Mouse (Mus musculus): ENCODE measurements at regions not wholly inside any gene's neighbourhood (a gene's known extent, or its start where the extent isn't known, plus 50 kb on each side); places are given as distances from the start of the nearest gene placed in this dataset.

GRCm38 (mm10) chr7:136417327-136417726 lies 477.1 kb upstream of the Mgmt start:
- DNase-seq (ENCODE audit: low spot score in 2 of 2): no peak

- no peak for DNase-seq (ENCODE audit: low spot score in 2 of 2)
These were observed 470.4 kb upstream of the Mgmt start for GRCm38 (mm10) chr7:136423846-136424531.

GRCm38 (mm10) chr7:136427164-136427563 lies 467.2 kb upstream of the Mgmt start:
- no peak for DNase-seq (ENCODE audit: low spot score in 2 of 2)

DNA sequence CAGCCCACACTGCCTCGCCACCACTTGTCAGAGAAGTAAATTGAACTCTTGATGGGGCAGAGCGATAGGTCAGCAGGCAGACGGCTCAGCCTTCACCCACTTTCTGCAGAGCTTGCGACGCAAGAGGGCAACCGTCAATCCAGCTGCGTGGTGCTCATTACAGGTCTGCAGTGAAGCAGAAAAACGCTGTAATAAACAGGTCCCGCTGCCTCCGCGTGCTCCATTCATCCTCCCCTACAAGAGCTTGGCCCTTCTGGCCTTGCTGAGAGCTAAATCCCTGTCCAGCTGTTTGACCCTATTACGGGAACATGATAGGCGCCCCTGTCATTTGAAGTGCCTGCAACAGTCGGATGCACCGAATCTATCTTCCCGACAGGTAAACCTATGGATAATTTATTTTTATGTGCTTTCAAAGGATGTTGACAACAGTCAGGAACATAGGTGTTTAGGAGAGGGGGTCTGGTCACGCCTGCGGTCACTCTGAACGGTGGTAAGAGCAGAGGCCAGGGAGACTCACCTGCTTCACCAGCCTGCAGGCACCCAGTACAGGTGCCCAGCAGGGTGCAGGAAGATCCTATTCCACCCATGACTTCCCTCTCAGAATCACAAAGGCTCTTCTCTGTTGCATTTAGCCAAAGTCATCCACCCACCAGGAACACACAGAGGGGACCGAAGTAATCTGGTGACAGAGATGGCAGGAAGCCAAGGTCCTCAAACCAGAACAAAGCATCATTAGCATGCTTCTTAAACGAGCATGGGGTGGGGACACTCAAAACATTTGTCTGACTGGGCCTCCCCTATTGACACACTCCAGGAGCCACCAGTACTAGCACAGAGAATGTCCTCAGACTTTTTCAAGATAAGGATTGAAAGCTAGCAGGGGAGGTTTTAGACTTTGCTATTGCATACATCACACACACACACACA lies 464.1 kb upstream of the Mgmt start:
- no peak for DNase-seq (ENCODE audit: low spot score in 2 of 2)

DNA sequence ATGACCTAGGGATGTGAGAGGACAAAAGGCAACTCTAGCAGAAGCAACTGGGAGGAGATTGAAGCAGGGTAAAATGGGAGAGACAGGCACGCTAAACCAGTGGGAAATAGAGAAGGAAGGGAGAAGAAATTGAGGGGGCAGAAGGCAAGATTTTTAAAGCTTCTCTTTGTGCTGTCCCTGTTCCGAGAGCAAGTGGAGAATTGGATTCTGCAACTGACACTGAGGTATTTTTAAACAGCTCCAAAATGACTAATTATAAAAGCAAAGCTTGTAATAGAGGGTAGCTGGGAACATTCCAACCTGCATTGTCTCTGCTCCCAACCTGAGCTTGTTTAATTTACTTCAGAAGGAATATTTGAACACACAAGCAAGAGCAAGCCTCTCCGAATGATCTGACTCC lies 460.7 kb upstream of the Mgmt start:
- DNase-seq (ENCODE audit: low spot score in 2 of 2): no peak

DNA sequence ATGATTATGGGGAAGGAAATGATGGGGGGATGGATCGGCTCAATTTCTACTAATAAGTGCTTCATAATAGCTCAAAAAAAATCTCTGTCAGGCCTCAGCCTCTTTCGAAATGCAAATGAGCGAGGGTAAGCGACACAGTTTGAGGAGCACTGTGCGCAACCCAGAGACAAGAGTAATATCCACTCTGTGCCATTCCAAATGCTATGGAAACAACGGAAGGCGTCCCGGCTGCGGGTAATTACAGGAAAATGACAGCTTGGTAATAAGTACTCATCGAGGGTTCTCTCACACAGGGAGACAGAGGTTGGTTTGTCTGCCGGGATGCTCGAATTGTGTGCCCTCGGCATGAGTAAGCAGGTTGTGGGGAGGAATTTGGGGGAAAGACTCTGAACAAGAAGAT lies 459.9 kb upstream of the Mgmt start:
- no peak for DNase-seq (ENCODE audit: low spot score in 2 of 2)

GRCm38 (mm10) chr7:136443436-136443835 lies 451.0 kb upstream of the Mgmt start:
- DNase-seq (ENCODE audit: low spot score in 2 of 2): no peak

DNA sequence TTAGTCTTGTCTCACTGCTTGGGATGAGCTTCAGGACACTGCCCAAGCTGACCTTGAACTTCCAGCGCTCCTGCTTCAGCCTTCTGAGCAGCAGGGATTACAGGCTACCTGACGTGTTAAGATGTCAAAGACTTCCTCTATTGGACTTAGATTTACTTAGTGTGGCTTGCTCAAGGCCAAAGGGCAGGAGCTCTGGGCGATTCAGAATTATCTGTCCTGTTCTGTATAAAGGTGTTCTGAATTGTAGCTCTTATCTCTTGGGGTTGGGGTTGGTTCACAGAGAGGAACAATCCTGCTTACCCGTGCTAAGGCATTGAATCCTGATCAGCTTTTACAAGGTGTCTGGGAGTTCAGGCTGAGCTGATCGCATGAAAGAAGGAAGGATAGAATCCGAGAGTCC lies 449.3 kb upstream of the Mgmt start:
- no peak for DNase-seq (ENCODE audit: low spot score in 2 of 2)

DNA sequence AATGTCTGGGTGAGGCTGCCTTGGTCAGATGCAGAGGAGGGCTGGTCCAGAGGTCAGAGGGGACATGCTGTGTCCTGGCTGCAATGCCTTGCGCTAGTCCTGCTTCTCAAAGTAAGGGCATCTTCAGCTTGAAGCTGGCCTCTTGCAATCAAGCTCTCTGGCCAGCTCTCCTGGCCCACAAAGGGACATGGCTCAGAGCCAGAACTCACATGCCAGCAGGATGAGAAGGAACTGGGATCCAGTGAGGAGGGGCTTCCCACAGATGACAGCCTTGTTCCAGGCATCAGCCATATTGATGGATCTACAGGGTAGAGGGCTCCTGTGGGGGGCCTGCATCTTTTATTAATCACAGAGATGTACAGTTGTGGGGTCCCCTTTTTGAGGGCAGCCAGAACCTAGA lies 445.1 kb upstream of the Mgmt start:
- DNase-seq (ENCODE audit: low spot score in 2 of 2): no peak

- no peak for DNase-seq (ENCODE audit: low spot score in 2 of 2)
These were observed 442.6 kb upstream of the Mgmt start for GRCm38 (mm10) chr7:136451672-136452361.

DNA sequence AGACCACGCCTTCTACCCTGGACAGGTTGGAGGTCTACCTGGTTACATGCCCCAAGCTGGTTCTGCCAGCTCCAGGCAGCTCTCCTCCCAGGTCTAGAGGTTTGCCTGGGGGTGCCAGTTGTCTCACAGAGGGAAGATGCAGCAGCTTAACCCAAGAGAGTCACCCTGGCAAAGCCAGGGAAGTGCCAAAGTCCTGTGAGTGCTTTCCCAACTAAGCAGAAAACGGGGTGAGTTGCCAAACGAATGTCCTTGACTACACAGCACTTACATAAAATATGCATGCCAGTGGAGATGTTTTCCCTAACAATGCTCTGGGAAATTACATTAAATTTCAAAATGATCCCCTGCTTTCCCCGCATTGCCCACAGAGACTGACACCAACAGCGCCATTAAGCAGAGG lies 441.9 kb upstream of the Mgmt start:
- DNase-seq (ENCODE audit: low spot score in 2 of 2): no peak

GRCm38 (mm10) chr7:136457171-136457570 lies 437.2 kb upstream of the Mgmt start:
- no peak for DNase-seq (ENCODE audit: low spot score in 2 of 2)

DNA sequence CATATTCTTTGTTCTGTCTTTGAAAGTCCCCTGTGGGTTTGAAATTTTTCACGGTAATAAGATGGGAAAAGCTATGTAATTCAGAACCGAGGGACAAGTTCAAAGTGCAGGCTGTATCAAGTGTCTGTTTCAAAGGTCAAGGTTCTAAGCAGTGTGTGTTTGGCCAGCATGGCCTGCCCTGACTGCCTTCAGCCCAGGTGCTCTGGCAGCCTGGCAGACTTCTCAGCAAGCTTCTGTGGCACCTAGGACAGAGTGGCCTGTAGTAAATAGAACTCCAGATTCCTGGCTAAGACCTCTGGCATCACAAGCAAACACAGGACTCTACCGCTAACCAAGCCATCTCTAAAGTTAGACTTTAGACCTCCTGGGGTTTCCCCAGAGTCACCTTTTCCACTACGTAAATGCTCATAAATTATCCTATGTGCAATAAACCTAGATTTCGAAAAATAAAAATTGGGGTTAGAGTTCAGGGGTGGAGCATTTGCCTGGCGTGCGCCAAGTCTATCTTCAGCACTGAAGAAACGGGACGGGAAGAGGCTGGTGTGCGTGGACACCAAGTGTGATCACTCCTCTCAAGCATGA lies 436.5 kb upstream of the Mgmt start:
- DNase-seq (ENCODE audit: low spot score in 2 of 2): no peak

DNA sequence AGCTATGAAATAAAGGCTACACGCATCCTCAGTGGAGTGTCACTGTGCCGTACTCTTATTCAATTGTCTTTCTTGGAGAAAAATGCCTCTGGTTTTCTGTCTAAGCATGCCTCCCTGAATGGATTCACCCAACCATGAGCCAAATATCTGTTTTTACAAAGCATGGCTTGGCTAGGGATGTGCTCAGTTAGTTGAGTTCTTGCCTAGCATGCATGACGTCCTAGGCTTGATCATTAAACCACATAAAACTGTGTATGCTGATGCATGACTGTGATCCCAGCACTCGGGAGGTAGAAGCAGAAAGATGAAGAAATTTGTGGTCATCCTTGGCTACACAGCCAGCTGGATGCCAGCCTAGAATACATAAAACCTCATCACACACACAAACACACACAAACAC lies 417.3 kb upstream of the Mgmt start:
- DNase-seq (ENCODE audit: low spot score in 2 of 2): no peak

DNA sequence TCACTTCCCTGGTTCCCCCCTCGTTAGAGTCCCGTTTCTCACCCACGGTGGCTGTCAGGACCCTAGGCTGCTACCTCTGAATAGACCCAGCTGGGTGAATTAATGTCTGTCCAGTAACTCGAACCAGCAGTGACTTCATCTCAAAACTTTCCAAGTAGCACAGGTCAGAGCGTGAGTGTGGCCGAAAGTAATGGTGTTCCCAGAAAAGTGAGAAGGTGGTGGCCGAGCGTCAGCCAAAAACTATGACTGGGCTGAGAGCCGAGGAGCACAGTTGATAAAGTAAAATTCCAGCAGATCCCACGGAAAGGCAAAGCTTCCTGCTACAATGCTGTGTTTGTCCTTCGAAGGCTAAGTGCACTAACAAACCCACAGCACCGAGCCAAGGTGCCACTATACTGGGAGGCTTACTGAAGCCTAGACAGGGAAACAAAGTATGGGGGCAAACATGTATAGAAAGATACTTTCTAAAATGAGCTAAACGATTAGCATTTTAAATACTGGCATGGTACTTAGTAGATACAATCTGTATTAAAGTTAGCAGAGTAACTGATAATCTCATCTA lies 413.7 kb upstream of the Mgmt start:
- no peak for DNase-seq (ENCODE audit: low spot score in 2 of 2)

GRCm38 (mm10) chr7:136483237-136483636 lies 411.2 kb upstream of the Mgmt start:
- DNase-seq (ENCODE audit: low spot score in 2 of 2): no peak

- no peak for DNase-seq (ENCODE audit: low spot score in 2 of 2)
These were observed 406.9 kb upstream of the Mgmt start for GRCm38 (mm10) chr7:136487556-136487955.

- no peak for DNase-seq (ENCODE audit: low spot score in 2 of 2)
These were observed 399.6 kb upstream of the Mgmt start for GRCm38 (mm10) chr7:136494862-136495261.

DNA sequence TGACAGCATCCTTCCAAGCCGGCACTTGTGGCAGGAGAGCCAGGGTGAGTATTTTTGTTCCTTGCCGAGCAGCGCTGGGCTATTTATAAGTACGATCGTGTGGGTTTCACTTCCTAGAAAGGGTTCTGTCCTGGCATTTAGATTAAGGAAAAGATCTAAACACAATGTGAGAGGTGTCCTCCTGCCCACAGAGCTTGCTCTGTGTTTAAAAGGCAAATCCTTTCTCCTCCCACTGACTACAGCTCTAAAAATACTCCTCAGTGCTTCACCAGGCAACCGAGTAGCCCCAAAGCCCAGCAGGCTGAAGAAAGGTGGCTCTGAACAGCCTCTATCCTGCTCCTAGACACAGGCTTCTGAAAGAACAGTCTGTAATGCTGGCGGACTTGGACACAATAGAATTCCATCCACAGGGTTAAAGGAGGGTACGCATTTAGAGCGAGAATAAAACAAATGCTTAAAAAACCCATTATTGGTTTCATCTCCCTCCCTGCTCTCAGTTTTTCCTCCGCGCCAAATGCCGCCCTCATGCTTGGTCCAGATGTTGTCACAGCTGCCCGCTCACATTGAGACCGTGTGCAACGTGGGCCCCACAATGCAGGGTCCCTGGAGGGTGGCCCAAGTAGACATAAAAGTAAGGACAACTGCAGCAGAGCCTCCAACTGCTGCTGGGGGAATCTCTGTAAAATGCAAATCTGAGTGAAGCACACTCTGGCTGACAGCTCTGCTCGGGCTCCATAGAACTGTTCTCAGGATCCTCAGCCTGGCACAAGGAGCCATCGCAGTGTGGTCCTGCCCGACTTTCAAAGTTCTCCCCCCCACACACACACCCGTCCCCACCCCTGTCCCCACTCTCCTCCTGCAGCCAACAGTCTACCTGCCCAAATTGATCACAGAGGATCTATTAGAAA lies 397.8 kb upstream of the Mgmt start:
- DNase-seq (ENCODE audit: low spot score in 2 of 2): peak; percentile 6 to 39

DNA sequence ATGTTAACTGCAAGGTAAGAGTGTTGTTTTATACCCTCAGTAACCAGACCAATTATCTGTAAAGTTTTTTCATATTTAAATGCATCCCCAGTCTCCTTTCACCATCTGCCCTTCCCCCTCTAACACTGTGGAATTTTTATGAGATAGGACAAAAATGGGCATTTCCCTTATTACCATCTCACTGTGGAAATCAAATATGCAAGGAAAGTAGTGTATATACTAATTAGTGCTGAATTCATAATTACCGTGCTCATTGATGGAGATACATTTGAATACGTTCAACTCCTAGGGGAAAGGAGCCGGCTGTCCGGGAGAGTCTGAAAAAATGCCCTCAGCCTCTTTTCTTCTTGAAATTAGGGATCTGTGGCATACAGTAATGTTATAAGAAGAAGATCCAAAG lies 394.4 kb upstream of the Mgmt start:
- no peak for DNase-seq (ENCODE audit: low spot score in 2 of 2)

Data from left cerebral cortex, adult 18-20 months (tissue).